Mouse (Mus musculus) heart, postnatal 0 days (tissue): Measurements from ENCODE around the gene Pradc1.

ENCODE experiments used
- CTCF ChIP-seq: IDR thresholded peaks from 2 replicates; pipeline ENCODE4 v1.5.1; 2016; ENCODE audit warnings: antibody characterized with exemption, control low read depth, low read depth
- EP300 ChIP-seq: IDR thresholded peaks from 2 replicates; pipeline ENCODE4 v1.6.1; 2016; ENCODE audit warnings: antibody characterized with exemption, low read depth

DNA sequence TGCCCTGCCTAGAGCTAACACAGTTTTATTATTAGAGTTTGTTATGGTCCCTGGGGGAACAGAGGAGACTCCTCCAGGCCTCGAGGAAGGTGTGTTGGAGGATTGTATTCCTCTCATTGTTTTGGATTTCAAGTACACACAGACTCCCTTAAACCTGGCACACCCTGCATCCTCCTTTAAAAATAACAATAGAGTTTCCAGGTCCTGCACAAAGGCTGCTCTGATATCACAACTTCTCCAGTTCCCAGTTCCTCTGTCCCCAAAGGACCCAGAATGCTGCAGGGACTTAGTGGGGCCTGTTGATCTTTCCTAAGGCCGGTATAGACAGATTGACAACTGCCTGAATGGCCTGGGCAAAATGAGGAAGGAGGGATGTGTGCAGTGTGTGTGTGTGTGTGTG lies 49.2 kb downstream of the Pradc1 start:
- TF ChIP-seq CTCF (no peak), EP300 (peak; percentile 69)
